Mouse (Mus musculus) Patski (cell line): ENCODE measurements around the gene Olfr525. TPM values are rescaled to one million over a fixed set of nuclear protein-coding genes. Genes with fewer than 3 reads are reported as not detected.

ENCODE experiments used
- ATAC-seq: fragments of 100-300 bp; one replicate; pipeline ENCODE4 v1.8.0; 2021
- CTCF ChIA-PET: fragments of 350-600 bp; sonication (Branson Sonifier 250); formaldehyde crosslinking; loops from one replicate; lab custom pipeline; 2022; ENCODE audit warnings: inconsistent platforms; lab: Charles Lee
- POLR2A ChIA-PET: fragments of 350-600 bp; sonication (Branson Sonifier 250); formaldehyde crosslinking; loops from one replicate; lab custom pipeline; 2022; ENCODE audit warnings: antibody characterized with exemption, inconsistent platforms; lab: Charles Lee
- DNase-seq: peaks from one replicate; pipeline ENCODE4 v3.0.0-alpha.2; 2011; ENCODE audit warnings: low read depth, low spot score
- H3K27me3 ChIP-seq: fragments of 371-371 bp; one replicate; pipeline ENCODE4 v1.5.1; 2021
- CTCF ChIP-seq: fragments of 100-300 bp; IDR thresholded peaks from one replicate; pipeline ENCODE4 v1.5.1; 2021
- in situ Hi-C: fragments of 300-500 bp; cut with MboI; formaldehyde crosslinking; loops from 3 replicates; pipeline ENCODE4 v1.11.1; 2018; ENCODE audit warnings: low pct_unique_long_range_greater_than_20kb, mixed read lengths
- polyA plus RNA-seq: library from polyadenylated mRNA; unstranded; gene quantifications from one replicate; pipeline ENCODE4 v1.2.3, GENCODE M21; 2021

The Olfr525 gene
- not detected for polyA plus RNA-seq

DNA sequence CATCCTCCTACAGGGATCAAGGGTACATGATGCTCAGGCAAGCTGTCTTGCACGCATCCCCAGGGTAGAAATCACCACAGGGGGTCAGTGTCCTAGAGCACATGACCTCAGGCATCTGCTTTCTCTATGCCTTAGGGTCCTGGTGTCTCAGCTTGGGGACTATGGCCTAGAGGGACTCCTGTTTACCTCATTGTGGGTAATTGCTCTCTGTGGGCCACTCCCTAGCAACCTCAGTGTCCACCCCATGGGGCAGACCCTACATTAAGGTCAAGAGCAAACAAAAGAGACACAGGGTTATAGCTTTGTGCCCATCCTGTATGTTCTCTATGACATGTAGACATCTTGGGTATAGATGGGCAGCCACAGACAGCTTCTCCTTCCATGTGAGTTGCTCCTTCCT is at the start of gene Olfr525:
TSS of gene Olfr525 (plus strand) at position 301 of the 400 bp plus-strand sequence.
- DNase-seq (no peak), ATAC-seq (no peak)
- CTCF ChIA-PET = no interaction called here
- in situ Hi-C loops = loop anchor here (5.0 kb wide), 1 partner anchor 102 kb away; the partner anchor contains the start of gene Olfr532
- POLR2A ChIA-PET = no interaction called here
- no peaks in the 10 kb centered on the region for H3K27me3 ChIP-seq
- no peak for TF ChIP-seq CTCF

DNA sequence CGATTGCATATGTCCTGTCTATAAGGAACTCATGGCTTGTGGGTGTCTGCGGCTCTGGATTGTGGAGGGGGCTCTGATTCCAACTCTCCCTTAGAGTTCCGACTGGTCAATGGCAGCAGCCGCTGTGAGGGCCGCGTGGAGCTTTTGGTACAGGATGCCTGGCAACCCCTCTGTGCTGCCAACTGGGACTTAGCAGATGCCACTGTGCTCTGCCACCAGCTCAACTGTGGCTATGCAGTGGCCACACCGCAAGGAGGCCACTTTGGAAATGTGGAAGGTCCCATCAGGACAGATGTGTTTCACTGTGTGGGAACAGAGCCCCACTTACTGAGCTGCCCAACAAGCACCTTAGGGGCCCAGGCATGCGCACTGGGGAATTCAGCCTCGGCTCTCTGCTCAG is 24.9 kb upstream of the Olfr525 start:
- ChIA-PET POLR2A (no interaction called here), CTCF (no interaction called here)
- DNase-seq (no peak), ATAC-seq (no peak)
- in situ Hi-C loops = no loop called here
- H3K27me3 ChIP-seq = no peaks in the 10 kb centered on the region
- no peak for TF ChIP-seq CTCF

DNA sequence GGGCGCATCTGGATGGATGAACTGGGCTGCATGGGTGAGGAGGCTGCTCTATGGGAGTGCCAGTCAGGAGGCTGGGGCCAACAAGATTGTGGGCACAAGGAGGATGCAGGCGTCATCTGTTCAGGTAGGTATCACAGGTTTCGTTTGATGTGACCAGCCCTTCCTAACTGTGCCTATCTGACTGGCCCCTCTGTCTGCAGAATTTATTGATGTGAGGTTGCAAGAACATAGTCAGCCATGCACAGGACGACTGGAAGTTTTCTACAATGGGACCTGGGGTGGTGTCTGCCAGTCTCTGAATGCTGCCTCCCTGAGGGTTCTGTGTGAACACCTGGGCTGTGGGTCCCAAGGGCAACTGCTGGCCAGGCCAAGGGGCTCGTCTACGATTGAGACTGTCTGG is 23.8 kb upstream of the Olfr525 start:
- in situ Hi-C loops = no loop called here
- DNase-seq = no peak
- POLR2A ChIA-PET = no interaction called here
- no peak for ATAC-seq
- TF ChIP-seq CTCF = no peak
- no peaks in the 10 kb centered on the region for H3K27me3 ChIP-seq
- CTCF ChIA-PET = no interaction called here

DNA sequence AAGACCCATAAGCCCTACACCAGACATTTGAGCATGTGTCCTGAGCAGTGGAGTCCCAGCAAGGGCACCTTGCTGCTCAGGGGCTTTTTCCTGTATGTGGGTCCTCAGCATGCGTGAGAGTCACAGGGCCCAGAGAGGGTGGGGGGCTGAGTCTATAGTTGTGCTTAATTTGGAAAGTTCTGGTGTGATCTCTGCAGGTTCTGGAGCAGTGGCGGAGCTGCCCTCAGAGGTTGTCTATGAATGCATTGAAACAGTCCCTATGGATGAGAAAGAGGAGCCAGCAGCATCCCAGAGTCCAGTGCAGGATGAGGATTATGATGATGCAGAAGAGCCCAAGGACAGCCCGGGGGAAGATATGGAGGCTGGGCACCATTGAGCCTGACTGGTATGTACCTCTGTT is 21.2 kb upstream of the Olfr525 start:
- in situ Hi-C loops = no loop called here
- ChIA-PET POLR2A (no interaction called here), CTCF (no interaction called here)
- no peaks in the 10 kb centered on the region for H3K27me3 ChIP-seq
- TF ChIP-seq CTCF = no peak
- DNase-seq = no peak
- no peak for ATAC-seq

DNA sequence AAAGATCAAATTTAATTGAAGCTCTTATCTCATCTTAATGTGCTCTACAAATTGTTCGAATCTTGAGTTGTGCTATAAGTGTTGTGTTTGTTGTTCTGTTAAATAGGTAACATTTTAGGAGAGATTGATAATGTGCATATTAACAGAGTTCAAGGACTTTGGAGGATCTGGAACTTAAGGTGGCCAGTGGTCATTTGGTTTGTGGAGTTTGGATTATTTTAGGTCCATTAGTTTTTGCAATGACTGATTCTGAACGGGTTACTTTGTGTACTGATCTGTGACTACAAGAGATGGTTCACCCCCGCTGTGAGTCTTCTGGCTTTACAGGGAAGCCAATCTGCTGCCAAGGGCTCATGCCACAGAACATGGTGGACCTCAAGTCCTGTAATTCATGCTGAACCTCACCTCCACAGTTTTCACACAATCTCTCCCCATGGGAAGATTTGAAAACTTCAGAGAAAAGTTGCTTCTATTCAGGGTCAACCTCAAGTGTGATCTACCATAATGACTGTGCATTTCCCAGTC is 735 bp upstream of the Olfr525 start:
- in situ Hi-C loops = loop anchor here (5.0 kb wide), 1 partner anchor 102 kb away; the partner anchor contains the start of gene Olfr532
- no peak for TF ChIP-seq CTCF
- H3K27me3 ChIP-seq = no peaks in the 10 kb centered on the region
- no peak for ATAC-seq
- POLR2A ChIA-PET = no interaction called here
- CTCF ChIA-PET = no interaction called here
- DNase-seq = no peak

DNA sequence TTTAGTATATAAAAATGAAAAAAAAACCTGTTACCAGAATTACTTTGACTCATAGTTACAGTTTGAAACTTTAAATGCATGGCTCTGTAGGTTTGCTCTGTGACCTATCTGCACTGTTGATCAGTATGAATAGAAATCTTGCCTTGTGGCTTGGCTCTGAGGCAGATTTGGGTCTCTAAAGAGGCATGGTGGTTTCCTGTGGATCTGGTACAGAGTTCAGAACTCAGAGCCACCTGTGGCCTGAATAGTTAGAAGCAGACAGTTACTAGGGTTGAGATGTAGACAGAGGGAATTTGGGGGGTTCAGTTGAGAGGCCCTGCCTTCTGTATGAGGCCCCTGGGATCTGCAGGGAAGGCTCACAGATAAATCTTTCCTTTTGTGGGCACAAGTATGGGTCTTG is 477 bp downstream of the Olfr525 start:
- ATAC-seq = no peak
- DNase-seq = no peak
- TF ChIP-seq CTCF = no peak
- CTCF ChIA-PET = no interaction called here
- H3K27me3 ChIP-seq = no peaks in the 10 kb centered on the region
- in situ Hi-C loops = loop anchor here (5.0 kb wide), 1 partner anchor 101 kb away; the partner anchor contains the start of gene Olfr532
- POLR2A ChIA-PET = no interaction called here

DNA sequence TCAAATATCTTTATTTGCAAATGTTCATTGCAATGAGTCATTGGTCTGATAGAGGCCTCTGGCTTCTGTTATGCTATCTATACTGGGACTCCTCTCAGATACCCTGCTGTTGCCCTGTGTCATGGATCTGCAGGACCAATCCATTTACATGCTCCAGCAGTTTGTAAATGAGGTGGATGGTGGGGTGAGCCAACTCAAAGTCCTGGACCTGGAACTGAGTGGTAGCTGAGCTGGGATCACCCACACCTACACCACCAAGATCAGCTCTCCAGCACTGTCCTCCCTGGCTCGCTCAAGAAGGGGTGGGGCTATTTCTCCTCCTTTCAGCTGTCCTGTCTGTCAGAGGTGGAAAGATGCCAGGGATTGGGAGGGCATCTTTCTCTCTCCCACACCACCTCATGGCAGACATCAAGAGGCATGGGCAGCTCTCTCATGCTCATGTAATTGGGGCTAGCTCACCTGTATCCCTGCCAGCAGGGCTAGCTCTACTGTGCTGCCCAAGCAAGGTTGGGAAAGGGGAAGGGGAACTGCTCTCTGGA is 9.2 kb downstream of the Olfr525 start:
- in situ Hi-C loops = no loop called here
- TF ChIP-seq CTCF = no peak
- ChIA-PET POLR2A (no interaction called here), CTCF (no interaction called here)
- no peaks in the 10 kb centered on the region for H3K27me3 ChIP-seq
- ATAC-seq (no peak), DNase-seq (no peak)

DNA sequence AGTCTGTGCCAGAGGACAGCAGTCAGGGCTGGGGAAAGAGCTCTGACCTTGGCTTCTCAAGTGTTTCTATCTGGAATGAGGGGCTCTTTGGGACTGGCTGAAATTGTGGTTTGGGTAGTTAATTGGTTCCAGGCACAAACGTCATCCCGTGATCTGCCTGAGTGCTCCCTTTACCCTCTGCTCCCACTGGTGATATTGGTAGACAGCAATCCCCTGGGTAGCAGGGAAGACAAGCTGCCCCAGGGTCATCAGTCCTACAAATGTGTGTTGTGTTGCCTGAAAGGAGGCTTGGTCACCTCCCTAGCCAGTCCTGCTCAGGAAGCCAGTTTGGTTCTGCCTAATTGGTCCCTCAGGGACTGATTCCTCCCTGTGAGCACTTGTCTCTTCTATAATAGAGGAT is 13.1 kb downstream of the Olfr525 start, which contains the start of gene Olfr527:
TSS of gene Olfr527 (plus strand) at position 301 of the 400 bp plus-strand sequence.
- ChIA-PET CTCF (no interaction called here), POLR2A (no interaction called here)
- no peak for ATAC-seq
- no peak for DNase-seq
- in situ Hi-C loops = no loop called here
- no peaks in the 10 kb centered on the region for H3K27me3 ChIP-seq
- no peak for TF ChIP-seq CTCF

DNA sequence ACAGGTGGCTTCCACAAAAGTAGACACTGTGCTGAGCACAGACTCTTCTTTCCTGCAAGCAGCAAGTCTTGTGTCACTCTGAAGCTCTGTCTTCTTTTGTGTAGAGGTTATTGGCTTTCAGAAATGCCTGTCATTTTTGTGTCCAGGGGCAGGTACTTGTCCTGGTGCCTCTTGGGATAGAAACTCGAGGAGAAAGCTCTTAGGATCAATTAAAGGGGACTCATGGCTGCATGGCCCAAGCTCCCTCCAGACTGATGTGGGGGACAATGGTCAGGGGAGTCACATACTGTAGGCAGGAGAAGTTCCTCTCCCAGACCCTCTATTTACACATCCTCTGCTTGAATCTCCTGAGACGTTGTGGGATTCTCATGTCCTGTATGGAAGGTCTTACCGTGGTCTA is 40.9 kb downstream of the Olfr525 start, which contains the start of gene Olfr60:
TSS of gene Olfr60 (minus strand) at position 101 of the 400 bp plus-strand sequence.
- DNase-seq (no peak), ATAC-seq (no peak)
- in situ Hi-C loops = no loop called here
- POLR2A ChIA-PET = no interaction called here
- peaks cover 3% of the 10 kb centered on the region for H3K27me3 ChIP-seq
- CTCF ChIA-PET = interaction anchor here (1.4 kb wide), 1 partner anchor 15 kb away, joined by 3 read pairs; the partner anchor contains the start of gene Olfr530
- TF ChIP-seq CTCF = no peak

DNA sequence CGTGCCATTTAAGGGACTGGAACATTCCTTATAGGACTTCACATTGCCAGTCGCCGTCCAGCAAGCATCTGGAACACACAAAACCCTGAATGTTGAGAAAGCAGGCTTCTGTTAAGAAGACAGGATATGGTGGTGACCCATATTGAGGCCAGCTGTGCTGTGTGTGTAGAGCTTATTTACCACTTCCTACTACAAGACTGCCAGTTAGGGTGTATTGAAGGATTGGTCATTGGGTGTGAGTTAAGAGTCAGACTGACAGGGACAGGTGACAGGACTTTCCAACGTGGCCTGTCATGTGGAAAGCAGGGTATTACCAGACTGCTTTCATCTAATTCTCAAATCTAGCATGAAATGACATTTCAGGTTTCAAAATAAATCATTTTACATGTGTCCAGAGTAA is 53.6 kb downstream of the Olfr525 start:
- in situ Hi-C loops = no loop called here
- ATAC-seq (no peak), DNase-seq (no peak)
- POLR2A ChIA-PET = no interaction called here
- CTCF ChIA-PET = interaction anchor here (1.3 kb wide), 1 partner anchor 10 kb away, joined by 3 read pairs; no protein-coding TSS in a partner anchor
- TF ChIP-seq CTCF = no peak
- no peaks in the 10 kb centered on the region for H3K27me3 ChIP-seq

DNA sequence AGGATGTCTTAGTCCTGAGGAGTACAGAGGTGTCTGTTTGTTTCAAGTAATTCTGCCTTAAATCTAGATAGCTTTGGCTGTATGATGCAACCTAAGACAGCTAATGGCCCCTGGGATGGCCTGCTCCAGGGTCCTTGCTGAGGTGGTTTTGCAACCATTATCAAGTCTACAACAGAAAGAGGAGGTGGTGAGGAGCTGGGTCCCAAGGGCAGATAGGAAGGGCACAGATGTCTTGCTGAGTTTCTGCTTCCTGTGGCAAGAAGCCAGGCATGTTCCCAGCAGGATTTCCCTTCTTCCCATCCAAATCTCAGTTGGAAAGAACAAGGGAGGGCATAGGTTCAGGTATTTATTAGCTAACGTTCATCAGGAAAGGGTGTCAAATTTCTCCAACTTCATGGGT is 55.6 kb downstream of the Olfr525 start, which contains the start of gene Olfr530:
TSS of gene Olfr530 (minus strand) at position 101 of the 400 bp plus-strand sequence.
- in situ Hi-C loops = no loop called here
- no peak for DNase-seq
- ChIA-PET CTCF (interaction anchor here (0.8 kb wide), 1 partner anchor 15 kb away, joined by 3 read pairs; the partner anchor contains the start of gene Olfr60), POLR2A (interaction anchor here (0.6 kb wide), 1 partner anchor 40 kb away, joined by 5 read pairs; no protein-coding TSS in a partner anchor)
- H3K27me3 ChIP-seq = no peaks in the 10 kb centered on the region
- no peak for ATAC-seq
- TF ChIP-seq CTCF = no peak
